Mouse (Mus musculus) cerebellum, adult 18-20 months (tissue): ENCODE measurements around the gene Gsg1l.

Source experiments
- DNase-seq, 2 experiments: peaks; one replicate each; pipeline ENCODE4 v3.0.0; 2021

Gsg1l gene

DNA sequence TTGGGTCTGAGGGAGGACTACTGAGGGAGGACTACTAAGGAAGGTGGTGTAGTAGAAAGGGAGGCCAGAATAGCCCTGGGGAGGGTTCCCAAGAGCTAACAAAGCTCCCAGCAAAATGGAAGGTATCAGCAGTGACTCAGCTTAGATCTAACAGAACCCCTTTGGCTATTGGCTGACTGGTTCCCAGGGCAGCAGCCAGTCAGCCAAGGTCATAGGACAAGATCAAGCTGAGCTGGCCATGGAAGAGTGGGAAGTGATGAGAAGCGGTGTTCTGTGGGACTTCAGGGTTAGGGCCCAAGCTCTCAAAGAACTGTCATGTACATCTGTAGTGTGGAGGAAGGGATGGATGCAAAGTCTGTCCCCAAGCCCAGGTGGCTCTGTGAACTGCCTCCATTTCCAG is 5.3 kb downstream of the Gsg1l start:
- DNase-seq, result no peak

GRCm38 (mm10) chr7:126075058-126075457 is 7.2 kb downstream of the Gsg1l start:
- no peak for DNase-seq

DNA sequence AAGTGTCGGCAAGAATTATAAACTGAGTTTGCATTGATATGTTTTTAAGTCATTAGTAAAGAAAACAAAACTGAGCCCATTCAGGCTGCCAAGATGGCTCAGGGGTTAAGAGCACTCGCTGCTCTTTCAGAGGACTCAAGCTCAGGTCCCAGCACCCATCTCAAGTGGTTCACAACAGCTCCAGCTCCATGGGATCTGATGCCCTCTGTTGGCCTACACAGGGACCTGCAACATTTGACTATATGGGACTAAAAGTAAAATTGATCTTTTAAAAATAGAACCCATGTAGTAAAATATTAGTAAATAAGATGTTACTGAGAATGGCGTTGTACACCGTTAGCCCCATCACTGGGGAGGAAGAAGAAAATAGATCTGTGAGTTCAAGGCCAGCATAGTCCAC is 11.9 kb downstream of the Gsg1l start:
- DNase-seq, result no peak

DNA sequence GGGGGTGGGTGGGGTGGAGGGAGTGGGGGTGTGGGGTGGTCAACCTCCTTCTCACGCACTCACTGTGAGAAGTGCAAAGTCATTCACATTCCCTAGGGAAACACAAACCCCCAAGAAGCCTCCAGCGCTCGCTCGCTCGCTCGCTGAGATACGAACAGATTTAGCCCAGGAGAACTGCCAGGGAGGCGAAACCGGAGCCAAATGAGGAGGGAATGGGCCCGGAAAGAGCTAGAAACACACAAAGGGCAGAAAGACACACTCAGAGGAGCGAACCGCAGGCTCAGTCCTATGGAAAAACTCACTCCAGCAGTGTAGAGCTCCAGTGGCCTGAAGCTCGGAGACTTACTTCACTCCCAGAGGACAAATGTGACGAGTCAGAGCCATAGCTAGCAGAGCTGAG is 15.4 kb downstream of the Gsg1l start:
- peak; percentile 65 to 66 for DNase-seq

GRCm38 (mm10) chr7:126065243-126065876 is 16.9 kb downstream of the Gsg1l start:
- DNase-seq, result no peak

GRCm38 (mm10) chr7:126062228-126062627 is 20.0 kb downstream of the Gsg1l start:
- no peak for DNase-seq

GRCm38 (mm10) chr7:126058918-126059317 is 23.3 kb downstream of the Gsg1l start:
- no peak for DNase-seq

- DNase-seq, result no peak
Measured at GRCm38 (mm10) chr7:126057332-126057914, 24.8 kb downstream of the Gsg1l start.

DNA sequence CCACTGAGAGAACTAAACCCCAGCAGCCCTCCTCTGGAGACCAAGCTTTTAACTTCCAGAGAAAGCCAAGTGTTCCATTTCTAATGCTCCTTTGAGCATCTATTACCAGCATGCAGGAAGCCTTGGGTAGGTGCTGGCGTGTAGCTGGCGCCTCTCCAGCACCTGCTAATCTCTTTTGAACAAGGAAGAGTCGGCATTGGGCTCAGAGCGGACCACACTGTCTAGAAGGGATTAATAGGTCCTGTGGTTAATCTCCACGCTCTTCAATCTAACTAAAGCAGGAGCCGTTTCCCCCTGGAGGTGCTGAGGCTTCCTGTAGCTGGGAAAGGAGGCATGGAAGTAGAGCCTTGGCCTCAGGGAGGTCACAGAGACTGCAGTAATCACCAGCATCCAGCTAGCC is 27.6 kb downstream of the Gsg1l start:
- DNase-seq, result no peak

DNA sequence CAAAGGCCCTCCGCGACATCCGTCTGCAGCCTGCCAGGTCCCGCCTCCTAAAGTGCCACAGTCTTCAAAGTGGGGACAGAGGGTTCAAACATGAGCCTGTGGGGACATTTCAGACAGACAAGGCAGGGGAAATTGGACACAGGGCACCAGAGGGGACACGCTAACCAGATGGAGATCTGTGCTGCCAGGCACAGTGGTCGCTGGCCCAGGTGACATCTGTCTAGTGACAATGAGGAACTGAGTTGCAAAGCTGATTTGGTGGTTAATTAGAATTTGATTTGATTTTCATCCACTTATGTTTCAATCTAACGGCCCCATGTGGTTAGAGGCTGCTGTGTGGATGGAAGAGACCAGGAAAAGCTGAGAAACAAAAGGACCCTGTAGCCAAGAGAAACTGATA is 28.6 kb downstream of the Gsg1l start:
- no peak for DNase-seq

GRCm38 (mm10) chr7:126051910-126052309 is 30.3 kb downstream of the Gsg1l start:
- no peak for DNase-seq

GRCm38 (mm10) chr7:126045077-126045476 is 37.1 kb downstream of the Gsg1l start:
- no peak for DNase-seq

DNA sequence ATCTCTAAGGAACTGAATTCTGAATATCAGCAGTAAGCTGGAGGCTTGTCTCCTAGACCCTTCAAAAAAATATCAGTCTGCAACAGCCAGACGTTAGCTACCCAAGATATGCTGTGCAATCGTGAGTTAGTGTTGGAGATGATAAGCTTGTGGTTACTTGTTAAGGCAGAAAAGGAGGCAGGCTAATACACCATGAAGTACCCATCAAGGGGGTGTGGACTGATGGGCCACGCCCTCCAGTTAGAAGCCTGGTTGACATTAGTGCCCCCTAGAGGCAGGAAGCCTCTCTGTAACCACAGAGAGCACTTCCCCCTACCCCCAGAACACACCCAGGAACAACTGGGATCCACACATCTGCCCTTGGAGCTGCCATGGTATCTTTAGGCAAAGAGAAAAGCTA is 39.9 kb downstream of the Gsg1l start:
- DNase-seq, result no peak

GRCm38 (mm10) chr7:126040794-126041526 is 41.3 kb downstream of the Gsg1l start:
- DNase-seq, result peak; percentile 74 to 80

GRCm38 (mm10) chr7:126039847-126040246 is 42.4 kb downstream of the Gsg1l start:
- DNase-seq, result no peak

DNA sequence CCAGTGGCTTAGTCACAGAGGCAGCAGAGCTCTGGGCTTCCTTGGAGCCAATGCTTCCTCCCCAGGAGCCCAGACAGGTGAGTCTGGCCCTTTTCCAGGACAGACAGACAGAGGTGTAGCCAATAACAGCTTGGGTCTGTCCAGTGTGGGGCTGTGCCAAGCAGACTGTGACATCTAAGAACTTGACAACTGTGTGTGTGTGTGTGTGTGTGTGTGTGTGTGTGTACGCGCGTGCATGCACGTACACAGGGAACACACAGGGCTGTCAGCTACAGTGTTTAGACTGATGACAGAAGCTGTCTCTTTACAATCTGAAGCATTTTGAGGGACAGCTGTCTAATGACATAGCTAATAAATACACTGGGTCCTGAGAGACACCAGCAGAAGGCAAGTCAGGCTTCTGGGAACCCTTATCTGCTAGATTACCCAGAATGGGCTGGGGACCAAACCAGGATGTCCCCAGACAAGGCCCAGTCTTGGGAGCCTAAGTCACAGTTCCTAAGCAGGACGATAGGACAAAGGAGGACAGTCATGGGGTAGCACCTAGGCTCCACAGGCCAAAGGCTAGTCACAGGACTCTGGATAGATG is 42.9 kb downstream of the Gsg1l start:
- no peak for DNase-seq

DNA sequence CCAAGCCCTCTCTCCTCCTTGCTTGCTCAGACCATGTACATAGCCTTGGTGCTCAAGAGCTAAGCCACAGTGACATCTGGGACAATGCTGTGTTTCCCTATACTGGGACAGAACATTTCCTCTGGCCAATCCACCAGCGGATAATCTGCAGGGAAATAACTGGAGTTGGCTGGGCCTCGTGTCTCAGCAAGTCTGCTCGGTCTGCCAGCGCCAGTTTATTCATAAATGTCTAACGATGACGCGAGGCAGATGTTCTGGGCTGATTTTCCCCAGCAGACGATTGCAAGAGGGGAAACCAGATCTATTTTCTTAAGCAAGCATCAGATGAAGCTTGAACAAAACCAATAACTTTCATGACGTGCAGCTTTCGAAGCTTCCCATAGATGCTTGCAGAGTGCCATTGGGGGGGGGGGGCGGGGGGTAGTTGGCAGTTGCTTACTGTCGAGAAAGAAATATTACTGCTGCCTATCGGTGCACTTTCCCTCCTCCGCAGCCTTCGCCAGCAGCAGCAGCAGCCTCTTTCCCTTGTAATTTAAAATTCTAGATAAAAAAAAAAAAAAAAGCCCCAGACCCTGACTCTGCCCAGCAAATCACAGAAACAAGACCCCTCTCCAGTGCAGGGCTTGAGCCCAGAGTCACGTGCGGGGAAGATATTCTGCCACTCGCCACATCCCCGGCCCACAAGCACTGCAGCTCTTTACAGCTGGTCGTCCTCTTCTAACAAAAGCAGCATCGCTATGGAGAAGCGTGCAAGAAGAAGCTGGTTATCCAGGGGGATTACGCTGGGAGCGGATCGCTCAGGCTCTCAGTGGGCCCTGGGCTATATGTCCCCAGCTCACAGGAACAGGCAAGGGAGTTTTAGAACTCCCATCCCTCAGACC is 43.6 kb downstream of the Gsg1l start:
- no peak for DNase-seq

- DNase-seq, result no peak
Measured at GRCm38 (mm10) chr7:126035332-126035731, 46.9 kb downstream of the Gsg1l start.

DNA sequence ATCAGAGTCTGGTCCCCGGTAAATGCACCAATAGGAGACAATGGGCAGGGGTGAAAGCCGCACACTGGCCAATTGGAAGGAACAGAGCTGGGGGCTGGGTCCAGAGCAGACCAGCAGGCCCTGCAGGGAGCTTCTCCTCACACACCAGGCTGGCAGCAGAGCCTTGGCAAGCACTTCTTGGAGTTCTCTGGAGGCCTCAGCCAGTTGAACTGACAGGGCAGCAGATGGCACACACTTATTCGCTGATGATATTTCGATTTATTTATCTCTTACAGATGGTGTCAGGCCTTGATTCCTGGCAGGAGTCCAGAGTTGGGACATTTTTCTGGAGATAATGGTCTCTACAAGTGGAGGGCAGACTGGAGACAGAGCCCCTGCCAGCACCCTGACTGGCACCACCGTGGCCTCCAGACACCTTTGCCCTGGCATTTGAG is 49.4 kb downstream of the Gsg1l start:
- peak; percentile 89 to 93 for DNase-seq

- no peak for DNase-seq
Measured at GRCm38 (mm10) chr7:126032365-126032755, 49.9 kb downstream of the Gsg1l start.

DNA sequence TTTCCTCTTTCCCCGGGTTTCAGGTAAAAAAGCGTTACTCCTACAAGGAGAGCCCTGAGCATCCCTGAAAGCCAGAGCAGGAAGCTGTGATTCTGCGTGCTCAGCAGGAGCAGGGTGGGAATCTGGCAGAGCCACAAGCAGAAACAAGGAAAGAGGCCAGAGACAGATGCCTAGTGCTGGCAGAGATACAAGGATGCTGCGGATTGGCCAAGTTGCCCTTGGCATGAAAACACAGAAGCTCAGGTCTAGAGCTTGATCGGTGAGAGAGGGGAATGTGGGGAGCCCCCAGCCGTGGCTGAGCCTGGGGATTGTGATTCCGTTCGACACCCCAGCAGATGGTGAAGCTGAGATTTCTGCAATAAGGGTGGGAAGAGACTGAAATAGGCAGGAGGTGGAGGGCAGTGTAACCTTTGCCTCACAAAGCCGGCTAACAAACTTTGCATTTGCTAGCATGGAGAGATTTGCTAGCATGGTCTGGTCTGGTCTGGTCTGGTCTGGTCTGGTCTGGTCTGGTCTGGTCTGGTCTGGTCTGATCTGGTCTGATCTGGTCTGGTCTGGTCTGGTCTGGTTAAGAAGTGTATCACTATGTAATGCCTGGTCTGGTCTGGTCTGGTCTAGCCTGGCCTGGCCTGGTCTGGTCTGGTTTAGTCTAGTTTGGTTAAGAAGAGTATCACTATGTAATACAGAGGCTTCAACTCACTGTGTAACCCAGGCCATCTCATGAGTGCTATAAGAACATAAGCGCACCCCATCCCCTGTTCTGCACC is 50.4 kb downstream of the Gsg1l start:
- DNase-seq, result peak; percentile 87 to 88

DNA sequence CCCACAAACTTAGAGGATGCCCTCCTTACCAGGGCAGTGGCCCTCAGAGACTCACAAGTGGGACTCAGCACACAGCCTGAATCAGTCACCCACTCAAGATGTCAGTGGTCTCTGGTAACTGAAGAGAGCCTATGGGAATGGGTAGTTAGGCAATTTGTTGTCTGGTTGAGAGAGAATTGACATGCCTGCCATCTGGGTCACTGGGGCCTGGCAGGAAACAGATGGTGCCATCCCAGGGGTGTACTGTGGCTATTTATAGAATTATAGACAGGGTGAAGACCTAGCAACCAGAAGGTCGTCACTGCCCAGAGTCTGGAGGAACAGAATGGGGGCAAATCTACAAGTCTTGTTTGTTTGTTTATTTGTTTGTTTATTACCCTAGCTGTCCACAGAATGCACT is 54.8 kb downstream of the Gsg1l start:
- DNase-seq, result peak; percentile 64 to 66
